Mouse (Mus musculus) adrenal gland, adult 8-10 months (tissue): ENCODE measurements around the gene Bcl11a. TPM values are rescaled to one million over a fixed set of nuclear protein-coding genes. Genes with fewer than 3 reads are reported as not detected.
A peak's percentile ranks its signal among the peaks of the same experiment; 100 is the strongest.

ENCODE experiments used
- DNase-seq: peaks from one replicate; pipeline ENCODE4 v3.0.0; 2022
- total RNA-seq, 4 experiments: library from RNA; stranded (reverse); gene quantifications; 2 replicates each; pipeline ENCODE4 v1.2.4; 2022

Gene Bcl11a
- total RNA-seq, 4 experiments from 2014 or later: 4.3 to 8.6 (median 5.7) TPM

- no peak for DNase-seq
Measured at GRCm38 (mm10) chr11:24132853-24133252, 55.0 kb downstream of the Bcl11a start.

- DNase-seq: no peak
Measured at GRCm38 (mm10) chr11:24133484-24133883, 55.6 kb downstream of the Bcl11a start.

- DNase-seq: no peak
Measured at GRCm38 (mm10) chr11:24133928-24134327, 56.1 kb downstream of the Bcl11a start.

- DNase-seq: no peak
Measured at GRCm38 (mm10) chr11:24135244-24135643, 57.4 kb downstream of the Bcl11a start.

GRCm38 (mm10) chr11:24136084-24136785 is 58.4 kb downstream of the Bcl11a start:
- no peak for DNase-seq

GRCm38 (mm10) chr11:24137891-24138290 is 60.0 kb downstream of the Bcl11a start:
- DNase-seq: no peak

- no peak for DNase-seq
Measured at GRCm38 (mm10) chr11:24138600-24139375, 60.9 kb downstream of the Bcl11a start.

- DNase-seq: no peak
Measured at GRCm38 (mm10) chr11:24139432-24139831, 61.6 kb downstream of the Bcl11a start.

- no peak for DNase-seq
Measured at GRCm38 (mm10) chr11:24139952-24140351, 62.1 kb downstream of the Bcl11a start.

GRCm38 (mm10) chr11:24140948-24141347 is 63.1 kb downstream of the Bcl11a start:
- DNase-seq: no peak

GRCm38 (mm10) chr11:24141479-24142251 is 63.8 kb downstream of the Bcl11a start:
- DNase-seq: no peak

GRCm38 (mm10) chr11:24142316-24142715 is 64.5 kb downstream of the Bcl11a start:
- peak; percentile 45 for DNase-seq

GRCm38 (mm10) chr11:24144159-24144946 is 66.5 kb downstream of the Bcl11a start:
- no peak for DNase-seq

- no peak for DNase-seq
Measured at GRCm38 (mm10) chr11:24146034-24146433, 68.2 kb downstream of the Bcl11a start.

- no peak for DNase-seq
Measured at GRCm38 (mm10) chr11:24146437-24146836, 68.6 kb downstream of the Bcl11a start.

GRCm38 (mm10) chr11:24147698-24148097 is 69.8 kb downstream of the Bcl11a start:
- DNase-seq: no peak

GRCm38 (mm10) chr11:24148545-24148944 is 70.7 kb downstream of the Bcl11a start:
- no peak for DNase-seq

GRCm38 (mm10) chr11:24149462-24150220 is 71.8 kb downstream of the Bcl11a start:
- DNase-seq: peak; percentile 27

GRCm38 (mm10) chr11:24152076-24152784 is 74.4 kb downstream of the Bcl11a start:
- no peak for DNase-seq

GRCm38 (mm10) chr11:24153049-24153448 is 75.2 kb downstream of the Bcl11a start:
- no peak for DNase-seq

- DNase-seq: no peak
Measured at GRCm38 (mm10) chr11:24158026-24158425, 80.2 kb downstream of the Bcl11a start.
